Mouse (Mus musculus): ENCODE data around the gene Rnf114. TPM values are rescaled to one million over a fixed set of nuclear protein-coding genes. Genes with fewer than 3 reads are reported as not detected.

Gene Rnf114
- polyA plus RNA-seq, 1 experiment from 2014 or later: 67.1 TPM

GRCm38 (mm10) chr2:167496437-167496836, 4.0 kb downstream of the Rnf114 start:
- Histone ChIP-seq H3K4me3 (ENCODE audit: control insufficient read depth in 1 of 2, insufficient read depth in 1 of 2, low read depth in 1 of 2, low read length in 2 of 2) (no peak overlapping the region), H3K27me3 (ENCODE audit: control insufficient read depth, insufficient read depth, low read length) (no peaks in the 10 kb centered on the region), H3K9ac (ENCODE audit: low read length) (no peak overlapping the region), H3K36me3 (ENCODE audit: control insufficient read depth, insufficient read depth, low read length) (no peaks in the 10 kb centered on the region), H3K27ac (replicated peaks in 1 of 2; ENCODE audit: control insufficient read depth in 1 of 2, insufficient read depth in 1 of 2, low read depth in 2 of 2, low read length in 2 of 2) (no peak overlapping the region), H3K4me1 (ENCODE audit: control insufficient read depth in 2 of 2, insufficient read depth in 2 of 2, low read length in 2 of 2) (peaks cover 7 to 10% of the 10 kb centered on the region in 2 experiments), H3K4me2 (ENCODE audit: low read length) (no peak overlapping the region), H3K9me3 (ENCODE audit: control insufficient read depth, low read length) (no peaks in the 10 kb centered on the region)
- ATAC-seq (ENCODE audit: insufficient number of reproducible peaks, insufficient read depth, low FRiP score, low read depth): no peak
- WGBS: 78% methylated on average over 7 of the region's 7 CpGs

GRCm38 (mm10) chr2:167497272-167497671, 4.8 kb downstream of the Rnf114 start:
- no peaks in the 10 kb centered on the region for H3K36me3 ChIP-seq (ENCODE audit: control insufficient read depth, insufficient read depth, low read length)
- H3K4me1 ChIP-seq (ENCODE audit: control insufficient read depth in 2 of 2, insufficient read depth in 2 of 2, low read length in 2 of 2): peaks cover 2 to 4% of the 10 kb centered on the region in 2 experiments; a peak in 1 of 4 replicates
- WGBS: 72% methylated on average over 5 of the region's 5 CpGs
- H3K9ac ChIP-seq (ENCODE audit: low read length): no peak overlapping the region
- no peak overlapping the region for H3K27ac ChIP-seq (replicated peaks in 1 of 2; ENCODE audit: control insufficient read depth in 1 of 2, insufficient read depth in 1 of 2, low read depth in 2 of 2, low read length in 2 of 2)
- H3K27me3 ChIP-seq (ENCODE audit: control insufficient read depth, insufficient read depth, low read length): no peaks in the 10 kb centered on the region
- no peak for ATAC-seq (ENCODE audit: insufficient number of reproducible peaks, insufficient read depth, low FRiP score, low read depth)
- H3K9me3 ChIP-seq (ENCODE audit: control insufficient read depth, low read length): no peaks in the 10 kb centered on the region
- no peak overlapping the region for H3K4me3 ChIP-seq (ENCODE audit: control insufficient read depth in 1 of 2, insufficient read depth in 1 of 2, low read depth in 1 of 2, low read length in 2 of 2)
- H3K4me2 ChIP-seq (ENCODE audit: low read length): no peak overlapping the region

- ATAC-seq (ENCODE audit: insufficient number of reproducible peaks, insufficient read depth, low FRiP score, low read depth): no peak
- peak overlapping the region; percentile 93 for H3K9ac ChIP-seq (ENCODE audit: low read length)
- H3K27ac ChIP-seq (replicated peaks in 1 of 2; ENCODE audit: control insufficient read depth in 1 of 2, insufficient read depth in 1 of 2, low read depth in 2 of 2, low read length in 2 of 2): peak overlapping the region in 1 of 2 experiments; percentile 80; a peak in 2 of 4 replicates
- peak overlapping the region; percentile 65 to 89 for H3K4me3 ChIP-seq (ENCODE audit: control insufficient read depth in 1 of 2, insufficient read depth in 1 of 2, low read depth in 1 of 2, low read length in 2 of 2)
- H3K4me1 ChIP-seq (ENCODE audit: control insufficient read depth in 2 of 2, insufficient read depth in 2 of 2, low read length in 2 of 2): peaks cover 4 to 24% of the 10 kb centered on the region in 2 experiments
- H3K4me2 ChIP-seq (ENCODE audit: low read length): peak overlapping the region; percentile 95
- no peaks in the 10 kb centered on the region for H3K9me3 ChIP-seq (ENCODE audit: control insufficient read depth, low read length)
- H3K27me3 ChIP-seq (ENCODE audit: control insufficient read depth, insufficient read depth, low read length): no peaks in the 10 kb centered on the region
- 40% methylated on average over 13 of the region's 13 CpGs for WGBS
- peaks cover 18% of the 10 kb centered on the region for H3K36me3 ChIP-seq (ENCODE audit: control insufficient read depth, insufficient read depth, low read length)
Measured at GRCm38 (mm10) chr2:167502554-167503252, 10.3 kb downstream of the Rnf114 start.

- peak; percentile 80 for ATAC-seq (ENCODE audit: insufficient number of reproducible peaks, insufficient read depth, low FRiP score, low read depth)
- WGBS: under 1% methylated on average over 85 of the region's 85 CpGs
- Histone ChIP-seq H3K9me3 (ENCODE audit: control insufficient read depth, low read length) (no peaks in the 10 kb centered on the region), H3K27me3 (ENCODE audit: control insufficient read depth, insufficient read depth, low read length) (no peaks in the 10 kb centered on the region), H3K9ac (ENCODE audit: low read length) (peak overlapping the region; percentile 93), H3K27ac (replicated peaks in 1 of 2; ENCODE audit: control insufficient read depth in 1 of 2, insufficient read depth in 1 of 2, low read depth in 2 of 2, low read length in 2 of 2) (peak overlapping the region; percentile 17 to 80; a peak in 3 of 4 replicates), H3K4me3 (ENCODE audit: control insufficient read depth in 1 of 2, insufficient read depth in 1 of 2, low read depth in 1 of 2, low read length in 2 of 2) (peak overlapping the region; percentile 65 to 89), H3K36me3 (ENCODE audit: control insufficient read depth, insufficient read depth, low read length) (peaks cover 24% of the 10 kb centered on the region), H3K4me2 (ENCODE audit: low read length) (peak overlapping the region; percentile 95), H3K4me1 (ENCODE audit: control insufficient read depth in 2 of 2, insufficient read depth in 2 of 2, low read length in 2 of 2) (peaks cover 4 to 24% of the 10 kb centered on the region in 2 experiments)
Measured at GRCm38 (mm10) chr2:167503253-167503895, 10.9 kb downstream of the Rnf114 start.

- Histone ChIP-seq H3K27ac (replicated peaks in 1 of 2; ENCODE audit: control insufficient read depth in 1 of 2, insufficient read depth in 1 of 2, low read depth in 2 of 2, low read length in 2 of 2) (peak overlapping the region; percentile 17 to 80; a peak in 3 of 4 replicates), H3K4me1 (ENCODE audit: control insufficient read depth in 2 of 2, insufficient read depth in 2 of 2, low read length in 2 of 2) (peaks cover 4 to 24% of the 10 kb centered on the region in 2 experiments), H3K9me3 (ENCODE audit: control insufficient read depth, low read length) (no peaks in the 10 kb centered on the region), H3K4me2 (ENCODE audit: low read length) (peak overlapping the region; percentile 95), H3K36me3 (ENCODE audit: control insufficient read depth, insufficient read depth, low read length) (peaks cover 29% of the 10 kb centered on the region), H3K4me3 (ENCODE audit: control insufficient read depth in 1 of 2, insufficient read depth in 1 of 2, low read depth in 1 of 2, low read length in 2 of 2) (peak overlapping the region; percentile 65 to 89), H3K27me3 (ENCODE audit: control insufficient read depth, insufficient read depth, low read length) (no peaks in the 10 kb centered on the region), H3K9ac (ENCODE audit: low read length) (peak overlapping the region; percentile 93)
- 2% methylated on average over 32 of the region's 32 CpGs for WGBS
- ATAC-seq (ENCODE audit: insufficient number of reproducible peaks, insufficient read depth, low FRiP score, low read depth): no peak
Measured at GRCm38 (mm10) chr2:167503896-167504349, 11.5 kb downstream of the Rnf114 start.

- Histone ChIP-seq H3K36me3 (ENCODE audit: control insufficient read depth, insufficient read depth, low read length) (peaks cover 40% of the 10 kb centered on the region), H3K27ac (replicated peaks in 1 of 2; ENCODE audit: control insufficient read depth in 1 of 2, insufficient read depth in 1 of 2, low read depth in 2 of 2, low read length in 2 of 2) (no peak overlapping the region), H3K4me3 (ENCODE audit: control insufficient read depth in 1 of 2, insufficient read depth in 1 of 2, low read depth in 1 of 2, low read length in 2 of 2) (no peak overlapping the region), H3K4me1 (ENCODE audit: control insufficient read depth in 2 of 2, insufficient read depth in 2 of 2, low read length in 2 of 2) (peaks cover 4 to 27% of the 10 kb centered on the region in 2 experiments), H3K9me3 (ENCODE audit: control insufficient read depth, low read length) (no peaks in the 10 kb centered on the region), H3K27me3 (ENCODE audit: control insufficient read depth, insufficient read depth, low read length) (no peaks in the 10 kb centered on the region), H3K4me2 (ENCODE audit: low read length) (peak overlapping the region; percentile 21; the same call in 1 of the 2 replicates), H3K9ac (ENCODE audit: low read length) (peak overlapping the region; percentile 93; the same call in 1 of the 2 replicates)
- WGBS: 85% methylated on average over 3 of the region's 3 CpGs
- no peak for ATAC-seq (ENCODE audit: insufficient number of reproducible peaks, insufficient read depth, low FRiP score, low read depth)
Measured at GRCm38 (mm10) chr2:167505127-167505526, 12.7 kb downstream of the Rnf114 start.

- peaks cover 55% of the 10 kb centered on the region for H3K36me3 ChIP-seq (ENCODE audit: control insufficient read depth, insufficient read depth, low read length)
- peaks cover 10 to 37% of the 10 kb centered on the region in 2 experiments for H3K4me1 ChIP-seq (ENCODE audit: control insufficient read depth in 2 of 2, insufficient read depth in 2 of 2, low read length in 2 of 2)
Measured at GRCm38 (mm10) chr2:167506546-167507260, 14.3 kb downstream of the Rnf114 start.

More at GRCm38 (mm10) chr2:167506546-167507260, 14.3 kb downstream of the Rnf114 start:
- Histone ChIP-seq H3K27me3 (ENCODE audit: control insufficient read depth, insufficient read depth, low read length) (no peaks in the 10 kb centered on the region), H3K4me2 (ENCODE audit: low read length) (no peak overlapping the region), H3K27ac (replicated peaks in 1 of 2; ENCODE audit: control insufficient read depth in 1 of 2, insufficient read depth in 1 of 2, low read depth in 2 of 2, low read length in 2 of 2) (no peak overlapping the region), H3K4me3 (ENCODE audit: control insufficient read depth in 1 of 2, insufficient read depth in 1 of 2, low read depth in 1 of 2, low read length in 2 of 2) (no peak overlapping the region), H3K9ac (ENCODE audit: low read length) (no peak overlapping the region), H3K9me3 (ENCODE audit: control insufficient read depth, low read length) (no peaks in the 10 kb centered on the region)
- 93% methylated on average over 10 of the region's 10 CpGs for WGBS
- no peak for ATAC-seq (ENCODE audit: insufficient number of reproducible peaks, insufficient read depth, low FRiP score, low read depth)
